Mouse (Mus musculus) bone marrow, adult 2 months (tissue): ENCODE measurements around the gene Ppp2r5b. TPM values are rescaled to one million over a fixed set of nuclear protein-coding genes. Genes with fewer than 3 reads are reported as not detected.

Source experiments
- H3K27ac ChIP-seq: fragments of 200-500 bp; 2 replicates; pipeline ENCODE4 v1.5.1; 2012; ENCODE audit warnings: low read depth, mild to moderate bottlenecking, control low read depth, inconsistent platforms, low read length; ENCODE audit not compliant: control insufficient read depth, poor library complexity, insufficient read depth
- H3K4me1 ChIP-seq: fragments of 200-500 bp; 2 replicates; pipeline ENCODE4 v1.6.1; 2011; ENCODE audit warnings: low read length; ENCODE audit not compliant: control insufficient read depth, insufficient read depth
- H3K4me3 ChIP-seq: fragments of 200-500 bp; replicated peaks from 2 replicates; pipeline ENCODE3; 2011; ENCODE audit warnings: mild to moderate bottlenecking, low read depth, low read length, control low read depth; ENCODE audit not compliant: control insufficient read depth
- CTCF ChIP-seq: fragments of 200-500 bp; IDR thresholded peaks from 2 replicates; pipeline ENCODE4 v1.5.1; 2011; ENCODE audit warnings: low read length, control low read depth; ENCODE audit not compliant: control insufficient read depth, insufficient read depth
- POLR2A ChIP-seq: fragments of 200-500 bp; IDR thresholded peaks from 2 replicates; pipeline ENCODE4 v1.6.1; 2011; ENCODE audit warnings: low read depth, mild to moderate bottlenecking, control low read depth, low read length, borderline replicate concordance; ENCODE audit not compliant: control insufficient read depth
- WGBS: fragments of 180-500 bp; shearing (Covaris S2); methylation state at CpG from one replicate; pipeline ENCODE4 v1.1.7; 2018; 5-methylcytosine and 5-hydroxymethylcytosine counted together
- polyA plus RNA-seq: library from polyadenylated mRNA; stranded (reverse); fragments of >200 nt; gene quantifications from 2 replicates; pipeline ENCODE4 v1.2.4, GENCODE M21; 2011; ENCODE audit warnings: low replicate concordance; ENCODE audit not compliant: missing spikeins, insufficient read depth, insufficient read length

The Ppp2r5b gene
- polyA plus RNA-seq, 1 experiment = 43.9 TPM

DNA sequence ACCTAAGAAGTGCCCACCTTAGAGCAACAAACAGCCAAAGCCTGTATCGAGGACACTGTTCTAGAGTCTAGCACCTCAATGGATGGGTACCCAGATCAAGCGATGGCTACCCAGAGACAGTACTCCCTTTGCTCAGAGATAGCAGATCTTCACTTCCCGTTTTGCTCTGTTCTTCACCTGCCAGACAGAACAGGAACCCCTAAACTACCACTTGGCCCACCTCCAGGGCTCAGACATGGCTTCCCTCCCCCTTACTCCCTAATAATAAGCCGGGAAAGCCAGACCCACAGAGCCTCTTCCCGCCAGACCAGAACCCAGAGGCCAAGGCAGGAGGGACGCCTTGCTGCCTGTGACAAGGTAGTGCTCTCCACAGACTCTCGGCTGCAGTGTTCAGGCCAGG, 1.2 kb upstream of the Ppp2r5b start:
- no peak for TF ChIP-seq CTCF
- no peak for TF ChIP-seq POLR2A
- Histone ChIP-seq H3K4me3 (no peak overlapping the region), H3K4me1 (peaks cover 2% of the 10 kb centered on the region; the same call in 1 of the 2 replicates), H3K27ac (no peak overlapping the region)
- 58% methylated on average over 7 of the region's 7 CpGs for WGBS

GRCm38 (mm10) chr19:6236053-6236441, 375 bp upstream of the Ppp2r5b start:
- Histone ChIP-seq H3K4me1 (peaks cover 2% of the 10 kb centered on the region; the same call in 1 of the 2 replicates), H3K4me3 (peak overlapping the region; percentile 82), H3K27ac (peak overlapping the region; percentile 94)
- 0% methylated on average over 9 of the region's 9 CpGs for WGBS
- no peak for TF ChIP-seq POLR2A
- no peak for TF ChIP-seq CTCF

DNA sequence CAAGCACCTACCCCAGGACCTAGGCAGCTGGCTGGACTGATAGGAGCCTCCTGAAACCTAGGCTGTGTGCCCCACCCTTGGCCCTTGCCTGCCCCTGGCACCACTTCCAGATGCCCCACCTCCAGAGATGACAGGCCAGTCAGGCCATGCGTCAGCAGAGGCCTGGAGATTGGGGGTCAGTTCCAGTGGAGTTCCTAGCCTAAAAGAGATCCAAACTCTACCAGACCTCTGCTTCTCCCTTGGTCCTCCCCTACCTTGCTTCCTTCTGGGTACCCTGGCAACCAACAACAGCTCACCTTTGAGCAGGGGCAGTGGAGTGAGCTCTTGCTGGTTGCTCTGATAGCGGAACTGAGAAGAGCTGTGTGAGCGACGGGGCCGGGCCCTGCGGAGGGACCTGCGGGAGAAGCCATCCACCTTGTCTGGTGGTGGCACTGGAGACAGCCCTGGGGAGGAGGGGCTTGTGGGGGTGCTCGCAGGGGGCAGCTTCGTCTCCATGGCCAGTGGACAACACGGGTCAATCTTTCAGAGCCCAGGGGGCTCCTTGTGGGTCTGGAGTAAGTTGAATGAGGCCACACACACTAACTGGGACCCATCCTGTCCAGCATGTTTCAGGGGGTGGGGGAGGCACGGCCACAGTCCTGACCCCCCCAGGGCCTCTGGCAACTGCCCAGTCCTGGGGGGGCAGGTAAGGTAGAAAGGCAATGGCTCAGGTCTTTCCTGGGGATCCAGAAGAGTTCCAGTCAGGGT, 1.2 kb downstream of the Ppp2r5b start:
- TF ChIP-seq POLR2A (peak; percentile 61; the same call in 1 of the 2 replicates), CTCF (no peak)
- Histone ChIP-seq H3K4me1 (peaks cover 2% of the 10 kb centered on the region; the same call in 1 of the 2 replicates), H3K4me3 (peak overlapping the region; percentile 65), H3K27ac (peak overlapping the region; percentile 83)
- WGBS = 68% methylated on average over 11 of the region's 11 CpGs

- Histone ChIP-seq H3K4me1 (peaks cover 2% of the 10 kb centered on the region; the same call in 1 of the 2 replicates), H3K27ac (no peak overlapping the region), H3K4me3 (no peak overlapping the region)
- WGBS = 69% methylated on average over 16 of the region's 16 CpGs
- TF ChIP-seq POLR2A (0 out of 2 replicates have a peak, but pooled peaks have one; percentile 26), CTCF (no peak)
Measured at GRCm38 (mm10) chr19:6233647-6234046, 2.0 kb downstream of the Ppp2r5b start.

GRCm38 (mm10) chr19:6231036-6231435, 4.6 kb downstream of the Ppp2r5b start:
- no peak for TF ChIP-seq CTCF
- TF ChIP-seq POLR2A = no peak
- 86% methylated on average over 2 of the region's 2 CpGs for WGBS
- Histone ChIP-seq H3K4me1 (no peaks in the 10 kb centered on the region), H3K27ac (no peak overlapping the region), H3K4me3 (no peak overlapping the region)

DNA sequence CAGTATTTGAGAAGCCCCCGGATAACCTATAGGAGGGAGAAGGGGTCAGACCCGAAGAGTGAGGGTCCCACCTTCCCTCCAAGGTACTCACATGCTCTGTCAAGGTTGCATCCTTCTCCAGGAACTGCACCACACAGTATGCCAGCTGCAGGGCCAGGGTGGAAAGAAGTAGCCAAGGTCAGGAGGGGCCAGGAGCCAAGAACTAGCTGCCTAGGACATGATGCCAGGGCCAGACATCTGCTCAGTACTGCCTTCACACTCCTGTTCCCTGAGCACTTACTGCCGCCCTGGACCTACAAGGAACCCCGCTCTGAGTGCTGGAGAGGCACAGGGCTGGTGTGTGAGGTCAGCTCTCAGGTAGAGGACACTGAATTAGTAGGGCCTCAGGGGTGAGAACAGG, 5.3 kb downstream of the Ppp2r5b start:
- H3K4me3 ChIP-seq = no peak overlapping the region
- whole genome bisulfite sequencing = 86% methylated on average over 4 of the region's 4 CpGs
- H3K4me1 ChIP-seq = no peaks in the 10 kb centered on the region
- no peak overlapping the region for H3K27ac ChIP-seq
- no peak for TF ChIP-seq POLR2A
- TF ChIP-seq CTCF = no peak

DNA sequence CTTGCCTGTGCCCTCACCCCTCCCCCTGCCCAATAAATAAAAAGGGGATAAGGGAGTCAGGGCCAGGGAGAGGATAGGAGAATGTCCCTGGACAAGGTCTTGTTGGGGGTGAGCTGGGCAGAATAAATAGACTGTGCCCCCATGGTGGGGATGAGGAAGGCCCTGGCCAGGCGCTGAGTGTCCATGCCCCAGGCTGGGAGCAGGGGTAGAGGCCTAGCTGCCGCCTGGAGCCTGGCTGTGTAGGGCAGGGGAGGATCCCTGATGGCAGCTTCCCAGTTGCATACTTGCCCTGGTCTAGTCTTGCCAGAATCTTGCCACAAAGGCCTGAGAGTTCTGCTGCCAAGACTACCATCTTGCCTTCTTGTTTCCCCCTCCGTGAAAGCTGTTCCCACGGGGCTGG, 7.8 kb downstream of the Ppp2r5b start:
- H3K27ac ChIP-seq = no peak overlapping the region
- WGBS = 84% methylated on average over 4 of the region's 4 CpGs
- no peaks in the 10 kb centered on the region for H3K4me1 ChIP-seq
- H3K4me3 ChIP-seq = no peak overlapping the region
- no peak for TF ChIP-seq POLR2A
- TF ChIP-seq CTCF = no peak

- 90% methylated on average over 14 of the region's 14 CpGs for WGBS
- no peak for TF ChIP-seq CTCF
- no peak for TF ChIP-seq POLR2A
- no peaks in the 10 kb centered on the region for H3K4me1 ChIP-seq
- H3K4me3 ChIP-seq = no peak overlapping the region
- H3K27ac ChIP-seq = no peak overlapping the region
Measured at GRCm38 (mm10) chr19:6226763-6227162, 8.9 kb downstream of the Ppp2r5b start.
